Mouse (Mus musculus) G1E (cell line): ENCODE measurements at regions not wholly inside any gene's neighbourhood (a gene's known extent, or its start where the extent isn't known, plus 50 kb on each side); places are given as distances from the start of the nearest gene placed in this dataset.

Experiments
- ATAC-seq: 2 replicates; pipeline ENCODE4 v1.8.0; 2016; ENCODE audit warnings: mild to moderate bottlenecking; ENCODE audit not compliant: insufficient number of reproducible peaks, poor library complexity, low FRiP score, severe bottlenecking; ENCODE audit errors: extremely low read depth
- DNase-seq: peaks from one replicate; pipeline ENCODE4 v3.0.0; 2012; ENCODE audit warnings: low spot score
- H3K27me3 ChIP-seq: 2 replicates; pipeline ENCODE4 v1.6.1; 2012; ENCODE audit warnings: mild to moderate bottlenecking, low read length, inconsistent platforms; ENCODE audit not compliant: insufficient read depth
- H3K36me3 ChIP-seq: replicated peaks from 2 replicates; pipeline ENCODE3; 2012; ENCODE audit warnings: mild to moderate bottlenecking, inconsistent platforms
- H3K4me1 ChIP-seq: 2 replicates; pipeline ENCODE4 v1.6.1; 2012; ENCODE audit warnings: low read depth, low read length, inconsistent platforms, mixed read lengths; ENCODE audit not compliant: insufficient read depth
- H3K4me3 ChIP-seq: 2 replicates; pipeline ENCODE4 v1.5.1; 2012; ENCODE audit warnings: low read depth, mild to moderate bottlenecking, inconsistent platforms, low read length, moderate library complexity, mixed read lengths
- H3K9me3 ChIP-seq: replicated peaks from 2 replicates; pipeline ENCODE4 v1.6.1; 2012; ENCODE audit warnings: inconsistent platforms
- CTCF ChIP-seq: IDR thresholded peaks from 2 replicates; pipeline ENCODE4 v1.5.1; 2012; ENCODE audit warnings: low read depth, low read length, inconsistent platforms, mixed read lengths
- GATA1 ChIP-seq: IDR thresholded peaks from 2 replicates; pipeline ENCODE4 v1.6.1; 2012; ENCODE audit warnings: borderline replicate concordance, low read length, inconsistent platforms, mixed read lengths
- GATA2 ChIP-seq: IDR thresholded peaks from 2 replicates; pipeline ENCODE4 v1.6.1; 2012; ENCODE audit warnings: low read depth, low read length, inconsistent platforms, borderline replicate concordance
- POLR2AphosphoS5 ChIP-seq: IDR thresholded peaks from 2 replicates; pipeline ENCODE4 v1.6.1; 2012; ENCODE audit warnings: low read depth, low read length, inconsistent platforms; ENCODE audit not compliant: insufficient replicate concordance
- TAL1 ChIP-seq: conservative IDR thresholded peaks from 2 replicates; pipeline ENCODE4 v1.6.1; 2012; ENCODE audit warnings: low read depth, low read length, inconsistent platforms, mixed read lengths

DNA sequence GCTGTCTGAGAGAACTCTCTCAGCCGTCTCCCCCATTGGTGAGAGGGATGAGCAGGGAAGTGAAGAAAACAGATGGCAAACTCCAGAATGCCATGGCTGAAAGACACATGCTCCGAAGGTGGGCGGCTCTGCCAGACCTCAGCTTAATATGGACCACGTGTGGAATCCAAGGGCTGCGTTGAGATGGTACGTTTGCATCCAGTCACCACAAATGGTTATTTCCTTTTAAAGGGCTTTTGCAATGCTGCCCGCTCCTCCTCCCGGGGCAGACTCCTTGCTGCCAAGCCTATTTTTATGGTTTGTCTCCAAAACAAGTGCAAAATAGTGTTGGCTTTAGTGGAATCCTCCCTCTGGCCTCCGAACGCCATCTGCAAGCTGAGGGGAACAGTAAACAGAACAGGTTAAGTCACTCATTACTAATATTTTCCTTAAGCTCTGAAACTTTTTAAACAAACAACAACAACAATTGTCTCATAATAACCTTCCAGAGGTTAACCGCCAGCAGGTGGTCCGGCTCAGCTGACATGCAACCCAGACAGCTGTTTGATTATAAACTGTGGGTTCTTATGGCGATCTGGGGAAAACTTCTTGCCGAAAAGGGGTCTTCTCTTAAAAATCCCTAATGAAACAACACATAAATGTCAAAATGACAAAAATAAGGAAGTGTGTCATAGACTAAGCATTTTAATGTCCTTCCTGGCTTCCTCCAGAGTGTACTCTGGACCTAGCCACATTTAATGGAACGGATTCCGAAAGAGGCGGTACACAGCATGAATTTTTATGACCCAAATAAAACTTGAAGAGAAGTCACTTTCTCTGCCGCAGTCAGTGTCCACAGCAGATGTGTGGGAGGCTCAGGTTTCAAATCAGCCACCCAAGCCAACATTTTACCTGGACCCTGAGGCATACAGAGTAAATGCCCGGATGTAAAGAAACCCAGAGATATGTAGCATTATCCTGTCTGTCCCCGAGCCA, 405.3 kb upstream of the Meis1 start:
- no peak for ATAC-seq
- Histone ChIP-seq H3K36me3 (no peaks in the 10 kb centered on the region), H3K27me3 (peaks cover 7% of the 10 kb centered on the region; the same call in 1 of the 2 replicates), H3K4me1 (no peaks in the 10 kb centered on the region), H3K9me3 (no peaks in the 10 kb centered on the region), H3K4me3 (no peak overlapping the region)
- TF ChIP-seq TAL1 (no peak), GATA1 (no peak), POLR2AphosphoS5 (no peak), GATA2 (no peak), CTCF (no peak)
- DNase-seq, result no peak

DNA sequence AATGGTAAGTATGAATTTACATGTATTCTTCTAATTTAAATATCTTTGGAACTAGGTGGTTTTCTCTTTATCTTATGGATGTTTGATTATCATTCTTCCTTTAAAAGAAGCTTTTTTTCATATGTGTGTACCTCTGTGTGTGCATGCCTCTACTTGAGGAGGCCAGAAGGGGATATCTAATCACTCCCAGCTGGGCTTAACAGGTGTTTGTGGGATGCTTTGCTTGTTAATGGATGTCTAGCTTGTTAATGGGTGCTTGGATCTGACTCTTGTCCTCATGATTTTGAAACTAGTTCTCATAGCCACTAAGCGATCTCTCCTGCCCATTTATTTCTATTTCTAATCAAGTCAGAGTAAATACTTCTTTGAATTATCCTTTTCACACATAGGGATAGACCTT, 408.8 kb upstream of the Meis1 start:
- Histone ChIP-seq H3K4me1 (no peaks in the 10 kb centered on the region), H3K27me3 (peaks cover 2% of the 10 kb centered on the region; the same call in 1 of the 2 replicates), H3K36me3 (no peaks in the 10 kb centered on the region), H3K4me3 (no peak overlapping the region), H3K9me3 (no peaks in the 10 kb centered on the region)
- TF ChIP-seq GATA1, result no peak
- no peak for TF ChIP-seq TAL1
- TF ChIP-seq CTCF, result no peak
- TF ChIP-seq POLR2AphosphoS5, result no peak
- TF ChIP-seq GATA2, result no peak
- DNase-seq (no peak), ATAC-seq (no peak)

DNA sequence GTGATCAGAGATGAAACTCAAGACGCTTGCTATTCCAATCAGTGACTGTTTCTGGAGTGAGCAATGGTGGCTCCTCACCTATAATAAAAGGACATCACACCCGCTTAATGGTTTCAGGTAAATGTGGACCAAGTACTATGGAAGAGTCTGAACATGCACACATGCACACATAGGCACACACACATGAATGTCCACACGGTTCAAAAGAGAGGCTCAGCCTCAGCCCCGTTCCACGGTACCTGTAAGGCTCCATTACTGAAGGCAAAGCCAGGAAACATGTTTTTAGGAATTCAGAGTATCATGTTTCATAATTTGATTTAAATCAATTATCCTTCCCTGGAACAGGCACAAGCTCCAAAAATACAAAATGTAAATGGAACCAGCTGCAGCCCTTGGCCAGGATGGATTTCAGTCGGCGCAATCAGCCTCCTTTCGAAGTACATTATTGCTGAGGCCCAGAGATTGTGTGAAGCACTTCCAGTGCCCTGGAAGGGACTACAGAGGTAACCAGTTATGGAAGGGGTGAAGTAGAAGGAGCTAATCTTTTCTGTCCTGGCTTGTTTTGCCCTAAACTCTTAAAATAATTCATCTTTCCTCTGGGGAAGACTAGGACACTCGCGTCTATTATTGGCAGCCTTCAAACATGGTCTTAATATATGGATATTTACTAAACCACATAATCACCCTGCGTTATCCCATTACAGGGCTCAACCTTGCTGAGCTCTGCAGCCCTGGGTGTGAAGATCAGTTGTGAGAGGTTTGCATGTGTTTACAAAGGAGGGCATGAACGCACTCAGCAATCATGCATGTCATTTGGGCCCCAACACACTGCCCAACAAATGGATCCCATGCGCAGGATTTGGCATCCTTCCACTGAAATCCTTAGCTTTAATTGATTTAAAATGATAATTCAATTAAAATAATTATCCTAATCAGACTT, 415.2 kb upstream of the Meis1 start:
- Histone ChIP-seq H3K36me3 (no peaks in the 10 kb centered on the region), H3K9me3 (no peaks in the 10 kb centered on the region), H3K27me3 (peaks cover 3% of the 10 kb centered on the region; the same call in 1 of the 2 replicates), H3K4me1 (no peaks in the 10 kb centered on the region), H3K4me3 (no peak overlapping the region)
- no peak for DNase-seq
- no peak for ATAC-seq
- TF ChIP-seq TAL1, result no peak

DNA sequence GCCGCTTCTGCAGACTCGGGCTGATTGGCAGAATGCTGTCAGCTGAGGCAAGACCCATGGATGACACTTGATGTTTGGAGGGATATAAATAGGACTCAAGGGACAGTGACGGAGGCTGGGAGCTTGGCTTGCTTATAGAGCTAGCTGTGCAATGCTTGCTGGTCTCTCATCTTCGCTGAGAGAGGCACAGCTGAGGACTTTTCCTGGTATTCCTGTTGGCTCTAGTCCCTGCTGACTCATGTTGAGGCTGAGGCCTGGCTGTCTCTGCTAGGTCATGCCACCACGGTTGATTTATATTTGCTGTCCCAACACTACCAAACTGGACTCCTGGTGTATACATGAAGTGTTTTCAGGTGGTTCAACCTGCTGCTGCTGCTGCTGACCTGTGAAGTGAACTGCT, 419.6 kb upstream of the Meis1 start:
- H3K27me3 ChIP-seq, result peaks cover 10% of the 10 kb centered on the region
- no peak overlapping the region for H3K4me3 ChIP-seq
- H3K9me3 ChIP-seq, result no peaks in the 10 kb centered on the region
- ATAC-seq (no peak), DNase-seq (no peak)
- no peaks in the 10 kb centered on the region for H3K36me3 ChIP-seq
- TF ChIP-seq CTCF (no peak), GATA1 (no peak), TAL1 (no peak), GATA2 (no peak), POLR2AphosphoS5 (no peak)
- H3K4me1 ChIP-seq, result no peaks in the 10 kb centered on the region

DNA sequence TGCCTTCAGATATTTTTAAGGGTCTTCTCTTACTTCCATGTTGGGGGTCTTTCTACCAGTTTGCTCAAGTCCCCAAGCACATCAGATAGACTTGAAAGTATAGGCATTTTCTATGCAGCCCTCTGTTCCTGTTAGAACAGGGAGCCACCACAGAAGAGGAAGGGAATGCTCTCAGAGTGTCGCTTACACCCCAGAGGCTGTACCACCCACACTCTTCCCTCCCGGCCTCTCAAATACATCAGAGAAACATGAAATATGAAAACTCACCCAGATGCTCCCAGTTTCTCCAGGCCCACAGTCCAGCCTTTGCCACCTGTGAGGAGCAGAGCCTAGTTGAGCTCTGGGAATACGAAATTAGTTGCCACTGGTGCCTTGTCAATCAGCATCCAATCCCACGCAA, 423.2 kb upstream of the Meis1 start:
- Histone ChIP-seq H3K9me3 (no peaks in the 10 kb centered on the region), H3K36me3 (no peaks in the 10 kb centered on the region), H3K4me1 (no peaks in the 10 kb centered on the region), H3K27me3 (peaks cover 10% of the 10 kb centered on the region), H3K4me3 (no peak overlapping the region)
- ATAC-seq (no peak), DNase-seq (no peak)
- TF ChIP-seq CTCF, result no peak
- TF ChIP-seq GATA2, result no peak
- TF ChIP-seq TAL1, result no peak
- no peak for TF ChIP-seq POLR2AphosphoS5
- no peak for TF ChIP-seq GATA1

DNA sequence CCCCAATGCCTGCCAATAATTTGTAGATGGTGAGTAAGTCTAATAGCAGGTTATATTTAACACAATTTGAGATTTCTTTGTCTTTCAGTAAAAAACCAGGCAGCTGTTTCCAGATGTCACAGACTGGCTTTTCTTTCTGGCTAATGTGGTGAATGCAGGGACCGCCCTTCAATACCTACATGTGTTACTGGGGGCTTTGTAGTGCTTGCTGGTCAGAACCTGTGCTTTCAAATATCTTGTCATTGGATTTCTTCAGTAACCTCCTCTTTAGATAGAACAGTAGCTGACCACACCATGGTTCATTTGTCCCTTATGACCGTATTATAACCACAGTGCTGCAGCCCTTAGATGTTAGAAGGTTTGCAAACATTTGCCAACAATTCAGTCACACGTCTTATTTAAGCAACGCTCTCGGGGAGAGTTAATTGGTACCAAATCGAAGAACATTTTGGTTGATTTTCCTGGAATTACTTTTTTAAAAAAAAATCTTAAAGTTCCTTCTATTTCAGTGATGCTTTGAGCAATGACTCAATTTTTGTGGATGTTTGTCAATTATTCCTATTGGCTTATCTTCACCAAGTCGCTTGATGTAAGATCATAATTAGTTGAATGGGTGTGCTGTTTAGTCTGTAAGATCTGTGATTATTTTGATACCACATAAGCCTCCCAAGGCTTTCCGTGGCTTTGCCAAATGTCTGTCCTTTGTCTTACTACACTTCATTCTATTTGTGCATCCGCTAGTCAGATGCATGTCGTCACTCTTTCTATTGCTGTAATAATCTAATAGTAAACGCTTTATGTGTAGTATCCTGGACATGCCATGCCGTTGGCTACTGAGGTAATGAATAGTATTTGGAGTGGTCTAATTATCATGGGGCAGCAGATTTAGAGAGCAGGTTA, 436.9 kb upstream of the Meis1 start:
- Histone ChIP-seq H3K4me1 (no peaks in the 10 kb centered on the region), H3K36me3 (no peaks in the 10 kb centered on the region), H3K27me3 (no peaks in the 10 kb centered on the region), H3K4me3 (no peak overlapping the region), H3K9me3 (no peaks in the 10 kb centered on the region)
- no peak for ATAC-seq
- TF ChIP-seq POLR2AphosphoS5 (no peak), GATA1 (no peak), GATA2 (no peak)
- DNase-seq, result no peak
